Mouse (Mus musculus) ES-E14 (cell line): ENCODE measurements at regions not wholly inside any gene's neighbourhood (a gene's known extent, or its start where the extent isn't known, plus 50 kb on each side); places are given as distances from the start of the nearest gene placed in this dataset.

Source experiments
- CHD2 ChIP-seq: IDR thresholded peaks from 2 replicates; pipeline ENCODE4 v1.6.1; 2014; ENCODE audit warnings: mild to moderate bottlenecking, low read depth, low read length, inconsistent platforms
- ZC3H11A ChIP-seq: IDR thresholded peaks from 2 replicates; pipeline ENCODE4 v1.6.1; 2012; ENCODE audit warnings: low read depth, mild to moderate bottlenecking, inconsistent platforms, low read length, borderline replicate concordance

DNA sequence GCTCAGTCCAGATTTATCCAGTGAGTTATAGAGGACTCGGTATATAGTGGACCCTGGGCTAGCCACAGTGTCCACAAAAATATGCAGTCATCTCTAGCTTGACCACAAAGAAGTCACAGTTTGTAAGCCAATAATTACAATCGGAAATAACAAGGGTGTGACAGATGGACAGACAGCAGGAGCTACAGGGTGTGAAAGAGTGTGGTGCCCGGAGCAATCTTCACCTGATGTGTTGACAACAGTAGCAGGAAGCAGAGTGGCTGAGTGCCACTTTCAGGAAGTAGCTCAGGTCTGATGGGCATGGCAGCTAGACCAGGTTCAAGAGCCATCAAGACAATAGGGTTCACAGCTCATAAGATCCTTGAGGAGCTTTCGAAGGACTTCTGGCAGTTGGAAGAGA is 308.6 kb downstream of the Irx2 start:
- TF ChIP-seq ZC3H11A (no peak), CHD2 (no peak)
